Mouse (Mus musculus) ES-Bruce4 (cell line): ENCODE results near the gene Klhl29.

Experiments used
- CTCF ChIP-seq: IDR thresholded peaks from one replicate; pipeline ENCODE4 v1.8.1; 2011; ENCODE audit warnings: low read depth, low read length
- POLR2A ChIP-seq: IDR thresholded peaks from one replicate; pipeline ENCODE4 v1.8.1; 2011; ENCODE audit warnings: low read length; ENCODE audit not compliant: insufficient read depth

DNA sequence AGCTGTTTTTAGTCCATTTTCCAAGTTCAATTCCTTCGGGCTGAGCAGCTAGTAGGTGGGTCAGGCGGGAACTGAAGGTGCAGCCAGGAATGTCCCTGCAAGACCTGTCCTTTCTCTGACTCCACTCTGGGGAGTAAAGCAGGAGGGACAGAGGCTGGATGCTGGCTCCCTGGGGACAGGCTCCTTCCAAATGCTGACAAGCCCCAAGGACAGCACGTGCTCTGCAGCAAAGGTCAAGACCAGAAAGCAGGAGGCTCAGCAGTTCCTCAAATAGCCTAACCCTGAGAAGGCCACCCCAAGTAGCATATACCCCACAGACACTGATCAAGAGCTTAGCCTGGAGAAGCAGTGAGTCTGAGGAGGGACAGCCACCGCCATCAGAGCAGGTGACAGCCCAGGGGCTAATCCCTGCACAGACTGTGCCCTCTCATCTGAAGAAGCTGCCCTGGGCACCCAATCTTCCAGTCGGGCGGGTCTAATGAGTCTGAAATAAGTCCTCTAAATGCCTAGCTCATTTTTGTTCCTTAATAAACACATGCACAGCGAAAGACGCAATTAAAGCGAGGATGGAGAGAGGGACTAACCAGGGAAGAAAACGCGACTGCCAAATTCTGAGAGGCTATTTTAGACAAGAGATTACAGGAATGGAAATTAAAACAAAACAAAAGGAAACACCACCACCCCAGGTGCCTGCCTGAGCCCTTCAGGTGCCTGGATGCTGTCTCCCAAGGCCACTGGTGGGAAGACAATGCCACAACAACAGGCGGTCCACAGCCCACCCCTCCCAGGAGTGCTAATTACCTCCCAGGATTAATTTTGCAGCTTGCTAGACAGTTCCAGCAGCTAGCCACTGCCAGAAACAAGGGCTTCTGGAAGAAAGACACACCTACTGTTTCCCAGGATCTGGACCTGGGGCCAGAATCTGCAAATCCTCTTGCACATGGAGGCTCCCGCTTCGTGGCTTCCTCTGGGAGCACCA is 148.5 kb downstream of the Klhl29 start:
- TF ChIP-seq POLR2A (no peak), CTCF (no peak)
